Mouse (Mus musculus): ENCODE results near the gene Exoc4. TPM values are rescaled to one million over a fixed set of nuclear protein-coding genes. Genes with fewer than 3 reads are reported as not detected.

Exoc4 gene
- total and polyA plus RNA-seq, 2 experiments = 3.7 to 28.0 TPM

GRCm38 (mm10) chr6:33965571-33965970 lies 716.7 kb downstream of the Exoc4 start:
- Histone ChIP-seq H3K27ac (replicated peaks; ENCODE audit: insufficient read depth, low read depth, low read length) (no peak overlapping the region), H3K27me3 (ENCODE audit: control insufficient read depth, insufficient read depth, low read length) (no peaks in the 10 kb centered on the region), H3K36me3 (ENCODE audit: control insufficient read depth, insufficient read depth, low read length) (no peaks in the 10 kb centered on the region), H3K4me3 (ENCODE audit: insufficient read depth, low read depth, low read length) (no peak overlapping the region), H3K4me1 (ENCODE audit: control insufficient read depth, insufficient read depth, low read length) (no peaks in the 10 kb centered on the region), H3K79me2 (ENCODE audit: control insufficient read depth, insufficient read depth, low read length) (no peaks in the 10 kb centered on the region), H3K9ac (ENCODE audit: low read depth, low read length) (no peak overlapping the region)
- WGBS = 72% methylated on average over 2 of the region's 2 CpGs
- no peak for TF ChIP-seq POLR2A (IDR thresholded peaks at IDR 0.05; ENCODE audit: extremely low read depth, insufficient read depth, low read length)
- no peak for DNase-seq (ENCODE audit: extremely low read depth, low read depth, low spot score)

- Histone ChIP-seq H3K9ac (ENCODE audit: low read depth, low read length) (no peak overlapping the region), H3K4me3 (ENCODE audit: insufficient read depth, low read depth, low read length) (no peak overlapping the region), H3K4me1 (ENCODE audit: control insufficient read depth, insufficient read depth, low read length) (no peaks in the 10 kb centered on the region), H3K36me3 (ENCODE audit: control insufficient read depth, insufficient read depth, low read length) (0 out of 2 replicates have a peak, but pooled peaks cover 1% of the 10 kb centered on the region), H3K79me2 (ENCODE audit: control insufficient read depth, insufficient read depth, low read length) (no peaks in the 10 kb centered on the region), H3K27me3 (ENCODE audit: control insufficient read depth, insufficient read depth, low read length) (no peaks in the 10 kb centered on the region), H3K27ac (replicated peaks; ENCODE audit: insufficient read depth, low read depth, low read length) (no peak overlapping the region)
- no peak for TF ChIP-seq POLR2A (IDR thresholded peaks at IDR 0.05; ENCODE audit: extremely low read depth, insufficient read depth, low read length)
- TF ChIP-seq CTCF (IDR thresholded peaks at IDR 0.05; ENCODE audit: low read depth, low read length) = no peak
- WGBS = 88% methylated on average over 2 of the region's 2 CpGs
- DNase-seq (ENCODE audit: extremely low read depth, low read depth, low spot score) = no peak
Measured at GRCm38 (mm10) chr6:33968746-33969145, 719.9 kb downstream of the Exoc4 start.

GRCm38 (mm10) chr6:33972801-33973200 lies 723.9 kb downstream of the Exoc4 start:
- H3K27me3 ChIP-seq (ENCODE audit: control insufficient read depth, insufficient read depth, low read length) = no peaks in the 10 kb centered on the region
- H3K4me1 ChIP-seq (ENCODE audit: control insufficient read depth, insufficient read depth, low read length) = no peaks in the 10 kb centered on the region
- DNase-seq (ENCODE audit: extremely low read depth, low read depth, low spot score) = no peak
- H3K79me2 ChIP-seq (ENCODE audit: control insufficient read depth, insufficient read depth, low read length) = no peaks in the 10 kb centered on the region
- H3K36me3 ChIP-seq (ENCODE audit: control insufficient read depth, insufficient read depth, low read length) = 0 out of 2 replicates have a peak, but pooled peaks cover 1% of the 10 kb centered on the region
- no peak overlapping the region for H3K27ac ChIP-seq (replicated peaks; ENCODE audit: insufficient read depth, low read depth, low read length)
- TF ChIP-seq POLR2A (IDR thresholded peaks at IDR 0.05; ENCODE audit: extremely low read depth, insufficient read depth, low read length) (no peak), CTCF (IDR thresholded peaks at IDR 0.05; ENCODE audit: low read depth, low read length) (no peak)
- WGBS = 90% methylated on average over 5 of the region's 5 CpGs
- H3K9ac ChIP-seq (ENCODE audit: low read depth, low read length) = no peak overlapping the region
- no peak overlapping the region for H3K4me3 ChIP-seq (ENCODE audit: insufficient read depth, low read depth, low read length)

GRCm38 (mm10) chr6:33976576-33976975 lies 727.7 kb downstream of the Exoc4 start:
- 89% methylated on average over 10 of the region's 10 CpGs for WGBS
- no peaks in the 10 kb centered on the region for H3K27me3 ChIP-seq (ENCODE audit: control insufficient read depth, insufficient read depth, low read length)
- DNase-seq (ENCODE audit: extremely low read depth, low read depth, low spot score) = no peak
- no peaks in the 10 kb centered on the region for H3K79me2 ChIP-seq (ENCODE audit: control insufficient read depth, insufficient read depth, low read length)
- H3K4me1 ChIP-seq (ENCODE audit: control insufficient read depth, insufficient read depth, low read length) = no peaks in the 10 kb centered on the region; the same call in 1 of the 2 replicates
- no peak overlapping the region for H3K27ac ChIP-seq (replicated peaks; ENCODE audit: insufficient read depth, low read depth, low read length)
- 0 out of 2 replicates have a peak, but pooled peaks cover 1% of the 10 kb centered on the region for H3K36me3 ChIP-seq (ENCODE audit: control insufficient read depth, insufficient read depth, low read length)
- TF ChIP-seq POLR2A (IDR thresholded peaks at IDR 0.05; ENCODE audit: extremely low read depth, insufficient read depth, low read length) = no peak
- no peak for TF ChIP-seq CTCF (IDR thresholded peaks at IDR 0.05; ENCODE audit: low read depth, low read length)
- H3K9ac ChIP-seq (ENCODE audit: low read depth, low read length) = no peak overlapping the region
- H3K4me3 ChIP-seq (ENCODE audit: insufficient read depth, low read depth, low read length) = no peak overlapping the region

- no peak for DNase-seq (ENCODE audit: extremely low read depth, low read depth, low spot score)
- no peak overlapping the region for H3K27ac ChIP-seq (replicated peaks; ENCODE audit: insufficient read depth, low read depth, low read length)
- H3K9ac ChIP-seq (ENCODE audit: low read depth, low read length) = no peak overlapping the region
- WGBS = 80% methylated on average over 4 of the region's 4 CpGs
- H3K27me3 ChIP-seq (ENCODE audit: control insufficient read depth, insufficient read depth, low read length) = no peaks in the 10 kb centered on the region
- TF ChIP-seq CTCF (IDR thresholded peaks at IDR 0.05; ENCODE audit: low read depth, low read length) (no peak), POLR2A (IDR thresholded peaks at IDR 0.05; ENCODE audit: extremely low read depth, insufficient read depth, low read length) (no peak)
- H3K36me3 ChIP-seq (ENCODE audit: control insufficient read depth, insufficient read depth, low read length) = 0 out of 2 replicates have a peak, but pooled peaks cover 1% of the 10 kb centered on the region
- no peaks in the 10 kb centered on the region; the same call in 1 of the 2 replicates for H3K4me1 ChIP-seq (ENCODE audit: control insufficient read depth, insufficient read depth, low read length)
- H3K79me2 ChIP-seq (ENCODE audit: control insufficient read depth, insufficient read depth, low read length) = no peaks in the 10 kb centered on the region
- no peak overlapping the region for H3K4me3 ChIP-seq (ENCODE audit: insufficient read depth, low read depth, low read length)
Measured at GRCm38 (mm10) chr6:33977448-33977847, 728.6 kb downstream of the Exoc4 start.

- Histone ChIP-seq H3K27ac (replicated peaks; ENCODE audit: insufficient read depth, low read depth, low read length) (no peak overlapping the region), H3K36me3 (ENCODE audit: control insufficient read depth, insufficient read depth, low read length) (0 out of 2 replicates have a peak, but pooled peaks cover under 1% of the 10 kb centered on the region), H3K4me3 (ENCODE audit: insufficient read depth, low read depth, low read length) (no peak overlapping the region), H3K27me3 (ENCODE audit: control insufficient read depth, insufficient read depth, low read length) (no peaks in the 10 kb centered on the region), H3K9ac (ENCODE audit: low read depth, low read length) (no peak overlapping the region), H3K79me2 (ENCODE audit: control insufficient read depth, insufficient read depth, low read length) (no peaks in the 10 kb centered on the region), H3K4me1 (ENCODE audit: control insufficient read depth, insufficient read depth, low read length) (no peaks in the 10 kb centered on the region; the same call in 1 of the 2 replicates)
- no peak for DNase-seq (ENCODE audit: extremely low read depth, low read depth, low spot score)
- TF ChIP-seq CTCF (IDR thresholded peaks at IDR 0.05; ENCODE audit: low read depth, low read length) (no peak), POLR2A (IDR thresholded peaks at IDR 0.05; ENCODE audit: extremely low read depth, insufficient read depth, low read length) (no peak)
- WGBS = 91% methylated on average over 9 of the region's 9 CpGs
Measured at GRCm38 (mm10) chr6:33977880-33978279, 729.0 kb downstream of the Exoc4 start.

All from liver, adult 2 months (tissue).